Mouse (Mus musculus): ENCODE data around the gene Aph1b. TPM values are rescaled to one million over a fixed set of nuclear protein-coding genes. Genes with fewer than 3 reads are reported as not detected.

The Aph1b gene
- polyA plus RNA-seq, 1 experiment: 4.6 TPM

GRCm38 (mm10) chr9:66748390-66748789 is 46.9 kb downstream of the Aph1b start:
- 88% methylated on average over 15 of the region's 15 CpGs for WGBS
- no peak for DNase-seq
- H3K4me3 ChIP-seq (replicated peaks; ENCODE audit: extremely low read depth, low read depth, low read length): no peak overlapping the region
- H3K4me1 ChIP-seq (ENCODE audit: control insufficient read depth, insufficient read depth, low read length): no peaks in the 10 kb centered on the region
- no peak for TF ChIP-seq CTCF (IDR thresholded peaks at IDR 0.05; ENCODE audit: insufficient read depth, low read length)
- no peak for TF ChIP-seq POLR2A (IDR thresholded peaks at IDR 0.05; ENCODE audit: borderline replicate concordance, extremely low read depth, low read depth, low read length)

- Histone ChIP-seq H3K4me3 (replicated peaks; ENCODE audit: extremely low read depth, low read depth, low read length) (no peak overlapping the region), H3K4me1 (ENCODE audit: control insufficient read depth, insufficient read depth, low read length) (no peaks in the 10 kb centered on the region)
- TF ChIP-seq POLR2A (IDR thresholded peaks at IDR 0.05; ENCODE audit: borderline replicate concordance, extremely low read depth, low read depth, low read length) (no peak), CTCF (IDR thresholded peaks at IDR 0.05; ENCODE audit: insufficient read depth, low read length) (no peak)
- no peak for DNase-seq
- WGBS: 74% methylated on average over 2 of the region's 2 CpGs
These were observed 50.8 kb downstream of the Aph1b start for GRCm38 (mm10) chr9:66744531-66744930.

GRCm38 (mm10) chr9:66739516-66739915 is 55.8 kb downstream of the Aph1b start:
- no peak for DNase-seq
- WGBS: 80% methylated on average over 7 of the region's 7 CpGs
- no peak overlapping the region for H3K4me3 ChIP-seq (replicated peaks; ENCODE audit: extremely low read depth, low read depth, low read length)

GRCm38 (mm10) chr9:66736551-66736950 is 58.7 kb downstream of the Aph1b start:
- DNase-seq: no peak
- TF ChIP-seq POLR2A (IDR thresholded peaks at IDR 0.05; ENCODE audit: borderline replicate concordance, extremely low read depth, low read depth, low read length) (no peak), CTCF (IDR thresholded peaks at IDR 0.05; ENCODE audit: insufficient read depth, low read length) (no peak)
- H3K4me3 ChIP-seq (replicated peaks; ENCODE audit: extremely low read depth, low read depth, low read length): no peak overlapping the region
- WGBS: 74% methylated on average over 2 of the region's 2 CpGs
- H3K4me1 ChIP-seq (ENCODE audit: control insufficient read depth, insufficient read depth, low read length): no peaks in the 10 kb centered on the region

More at GRCm38 (mm10) chr9:66739516-66739915, 55.8 kb downstream of the Aph1b start:
- TF ChIP-seq CTCF (IDR thresholded peaks at IDR 0.05; ENCODE audit: insufficient read depth, low read length) (no peak), POLR2A (IDR thresholded peaks at IDR 0.05; ENCODE audit: borderline replicate concordance, extremely low read depth, low read depth, low read length) (no peak)
- H3K4me1 ChIP-seq (ENCODE audit: control insufficient read depth, insufficient read depth, low read length): no peaks in the 10 kb centered on the region

GRCm38 (mm10) chr9:66736016-66736415 is 59.3 kb downstream of the Aph1b start:
- WGBS: 91% methylated on average over 3 of the region's 3 CpGs
- TF ChIP-seq POLR2A (IDR thresholded peaks at IDR 0.05; ENCODE audit: borderline replicate concordance, extremely low read depth, low read depth, low read length): no peak
- no peak for TF ChIP-seq CTCF (IDR thresholded peaks at IDR 0.05; ENCODE audit: insufficient read depth, low read length)
- DNase-seq: no peak
- no peak overlapping the region for H3K4me3 ChIP-seq (replicated peaks; ENCODE audit: extremely low read depth, low read depth, low read length)
- no peaks in the 10 kb centered on the region for H3K4me1 ChIP-seq (ENCODE audit: control insufficient read depth, insufficient read depth, low read length)

GRCm38 (mm10) chr9:66735122-66735521 is 60.2 kb downstream of the Aph1b start:
- 93% methylated on average over 2 of the region's 2 CpGs for WGBS
- DNase-seq: no peak
- Histone ChIP-seq H3K4me1 (ENCODE audit: control insufficient read depth, insufficient read depth, low read length) (no peaks in the 10 kb centered on the region), H3K4me3 (replicated peaks; ENCODE audit: extremely low read depth, low read depth, low read length) (no peak overlapping the region)
- TF ChIP-seq POLR2A (IDR thresholded peaks at IDR 0.05; ENCODE audit: borderline replicate concordance, extremely low read depth, low read depth, low read length): no peak
- no peak for TF ChIP-seq CTCF (IDR thresholded peaks at IDR 0.05; ENCODE audit: insufficient read depth, low read length)

- 83% methylated on average over 6 of the region's 6 CpGs for WGBS
- H3K4me3 ChIP-seq (replicated peaks; ENCODE audit: extremely low read depth, low read depth, low read length): no peak overlapping the region
- DNase-seq: no peak
- no peak for TF ChIP-seq CTCF (IDR thresholded peaks at IDR 0.05; ENCODE audit: insufficient read depth, low read length)
- TF ChIP-seq POLR2A (IDR thresholded peaks at IDR 0.05; ENCODE audit: borderline replicate concordance, extremely low read depth, low read depth, low read length): no peak
- H3K4me1 ChIP-seq (ENCODE audit: control insufficient read depth, insufficient read depth, low read length): no peaks in the 10 kb centered on the region
These were observed 60.7 kb downstream of the Aph1b start for GRCm38 (mm10) chr9:66734568-66734967.

GRCm38 (mm10) chr9:66732791-66733691 is 62.2 kb downstream of the Aph1b start:
- 41% methylated on average over 15 of the region's 15 CpGs for WGBS
- Histone ChIP-seq H3K4me3 (replicated peaks; ENCODE audit: extremely low read depth, low read depth, low read length) (no peak overlapping the region), H3K4me1 (ENCODE audit: control insufficient read depth, insufficient read depth, low read length) (no peaks in the 10 kb centered on the region)
- TF ChIP-seq CTCF (IDR thresholded peaks at IDR 0.05; ENCODE audit: insufficient read depth, low read length) (no peak), POLR2A (IDR thresholded peaks at IDR 0.05; ENCODE audit: borderline replicate concordance, extremely low read depth, low read depth, low read length) (no peak)
- DNase-seq: no peak

- 78% methylated on average over 7 of the region's 7 CpGs for WGBS
- H3K4me1 ChIP-seq (ENCODE audit: control insufficient read depth, insufficient read depth, low read length): no peaks in the 10 kb centered on the region
- H3K4me3 ChIP-seq (replicated peaks; ENCODE audit: extremely low read depth, low read depth, low read length): no peak overlapping the region
- no peak for DNase-seq
- no peak for TF ChIP-seq POLR2A (IDR thresholded peaks at IDR 0.05; ENCODE audit: borderline replicate concordance, extremely low read depth, low read depth, low read length)
- TF ChIP-seq CTCF (IDR thresholded peaks at IDR 0.05; ENCODE audit: insufficient read depth, low read length): no peak
These were observed 64.0 kb downstream of the Aph1b start for GRCm38 (mm10) chr9:66731284-66731683.

GRCm38 (mm10) chr9:66730556-66730955 is 64.7 kb downstream of the Aph1b start:
- no peak for TF ChIP-seq POLR2A (IDR thresholded peaks at IDR 0.05; ENCODE audit: borderline replicate concordance, extremely low read depth, low read depth, low read length)
- no peak for TF ChIP-seq CTCF (IDR thresholded peaks at IDR 0.05; ENCODE audit: insufficient read depth, low read length)
- 59% methylated on average over 3 of the region's 3 CpGs for WGBS
- no peak for DNase-seq
- H3K4me1 ChIP-seq (ENCODE audit: control insufficient read depth, insufficient read depth, low read length): no peaks in the 10 kb centered on the region
- H3K4me3 ChIP-seq (replicated peaks; ENCODE audit: extremely low read depth, low read depth, low read length): no peak overlapping the region

Measured in lung, adult 2 months (tissue).